Mouse (Mus musculus): ENCODE data around the gene Dcst2. TPM values are rescaled to one million over a fixed set of nuclear protein-coding genes. Genes with fewer than 3 reads are reported as not detected.

Gene Dcst2
- polyA plus RNA-seq, 1 experiment = 0.41 TPM

- DNase-seq (ENCODE audit: low spot score) = peak; percentile 48
Measured at GRCm38 (mm10) chr3:89388134-89388881, 26.5 kb downstream of the Dcst2 start.

- no peak for DNase-seq (ENCODE audit: low spot score)
Measured at GRCm38 (mm10) chr3:89388901-89389740, 27.3 kb downstream of the Dcst2 start.

GRCm38 (mm10) chr3:89390111-89390515, 28.3 kb downstream of the Dcst2 start:
- peak; percentile 51 for DNase-seq (ENCODE audit: low spot score)

GRCm38 (mm10) chr3:89390699-89391662, 29.2 kb downstream of the Dcst2 start:
- DNase-seq (ENCODE audit: low spot score) = peak; percentile 48

- DNase-seq (ENCODE audit: low spot score) = peak; percentile 70
Measured at GRCm38 (mm10) chr3:89391663-89392511, 30.1 kb downstream of the Dcst2 start.

- DNase-seq (ENCODE audit: low spot score) = peak; percentile 55
Measured at GRCm38 (mm10) chr3:89392871-89393311, 31.1 kb downstream of the Dcst2 start.

- DNase-seq (ENCODE audit: low spot score) = peak; percentile 94
Measured at GRCm38 (mm10) chr3:89393605-89394004, 31.8 kb downstream of the Dcst2 start.

GRCm38 (mm10) chr3:89394006-89394893, 32.5 kb downstream of the Dcst2 start, which contains the start of gene Zbtb7b:
Gene Zbtb7b (minus strand): TSS chr3:89394776.
- DNase-seq (ENCODE audit: low spot score) = peak; percentile 82

GRCm38 (mm10) chr3:89394894-89395256, 33.1 kb downstream of the Dcst2 start:
- DNase-seq (ENCODE audit: low spot score) = peak; percentile 60

GRCm38 (mm10) chr3:89395419-89395805, 33.6 kb downstream of the Dcst2 start:
- no peak for DNase-seq (ENCODE audit: low spot score)

- peak; percentile 41 for DNase-seq (ENCODE audit: low spot score)
Measured at GRCm38 (mm10) chr3:89395806-89396653, 34.3 kb downstream of the Dcst2 start.

- DNase-seq (ENCODE audit: low spot score) = no peak
Measured at GRCm38 (mm10) chr3:89396654-89397005, 34.9 kb downstream of the Dcst2 start.

- DNase-seq (ENCODE audit: low spot score) = no peak
Measured at GRCm38 (mm10) chr3:89401329-89401728, 39.6 kb downstream of the Dcst2 start.

GRCm38 (mm10) chr3:89402693-89403092, 40.9 kb downstream of the Dcst2 start, which contains the start of gene Lenep:
Gene Lenep (minus strand): TSS chr3:89402793.
- DNase-seq (ENCODE audit: low spot score) = no peak

- DNase-seq (ENCODE audit: low spot score) = no peak
Measured at GRCm38 (mm10) chr3:89406887-89407286, 45.1 kb downstream of the Dcst2 start.

- DNase-seq (ENCODE audit: low spot score) = no peak
Measured at GRCm38 (mm10) chr3:89408448-89408847, 46.7 kb downstream of the Dcst2 start.

GRCm38 (mm10) chr3:89409701-89410100, 47.9 kb downstream of the Dcst2 start:
- no peak for DNase-seq (ENCODE audit: low spot score)

- no peak for DNase-seq (ENCODE audit: low spot score)
Measured at GRCm38 (mm10) chr3:89410864-89411263, 49.1 kb downstream of the Dcst2 start.
